Mouse (Mus musculus) midbrain, embryonic 13.5 days (tissue): Measurements from ENCODE around the gene Olfr187. TPM values are rescaled to one million over a fixed set of nuclear protein-coding genes. Genes with fewer than 3 reads are reported as not detected.

Source experiments
- ATAC-seq: fragments of 200-750 bp; cut with Nextera tagmentation; 2 replicates; pipeline ENCODE4 v1.8.0; 2017; ENCODE audit warnings: mild to moderate bottlenecking, moderate TSS enrichment, moderate library complexity
- H3K27ac ChIP-seq: fragments of 300-500 bp; sonication (generic); 2 replicates; pipeline ENCODE4 v1.5.1; 2015; ENCODE audit warnings: inconsistent platforms, mild to moderate bottlenecking, moderate library complexity
- H3K27me3 ChIP-seq: fragments of 300-500 bp; sonication (generic); 2 replicates; pipeline ENCODE4 v1.6.1; 2015; ENCODE audit warnings: mild to moderate bottlenecking, inconsistent platforms
- H3K36me3 ChIP-seq: fragments of 300-500 bp; sonication (generic); 2 replicates; pipeline ENCODE4 v1.6.1; 2015; ENCODE audit warnings: mild to moderate bottlenecking, inconsistent platforms
- H3K4me1 ChIP-seq: fragments of 300-500 bp; sonication (generic); replicated peaks from 2 replicates; pipeline ENCODE4 v1.6.1; 2015; ENCODE audit warnings: inconsistent platforms
- H3K4me2 ChIP-seq: fragments of 300-500 bp; sonication (generic); replicated peaks from 2 replicates; pipeline ENCODE4 v1.6.1; 2015; ENCODE audit warnings: moderate library complexity, mild to moderate bottlenecking, inconsistent platforms
- H3K4me3 ChIP-seq: fragments of 300-500 bp; sonication (generic); replicated peaks from 2 replicates; pipeline ENCODE4 v1.5.1; 2015; ENCODE audit warnings: mild to moderate bottlenecking, inconsistent platforms
- H3K9ac ChIP-seq: fragments of 300-500 bp; sonication (generic); replicated peaks from 2 replicates; pipeline ENCODE4 v1.6.1; 2015; ENCODE audit warnings: mild to moderate bottlenecking, inconsistent platforms
- H3K9me3 ChIP-seq: fragments of 300-500 bp; sonication (generic); 2 replicates; pipeline ENCODE4 v1.6.1; 2016; ENCODE audit warnings: mild to moderate bottlenecking, inconsistent platforms
- WGBS: fragments of 180-500 bp; shearing (Covaris S2); methylation state at CpG from one replicate; pipeline ENCODE4 v1.1.7; 2015; 5-methylcytosine and 5-hydroxymethylcytosine counted together
- polyA plus RNA-seq: library from polyadenylated mRNA; unstranded; fragments of >200 nt; fragmentation: Nextera tagmentation; extraction: Ambion mirVana; gene quantifications from 2 replicates; pipeline ENCODE4 v1.2.1, GENCODE M21; 2015

Gene Olfr187
- polyA plus RNA-seq, 1 experiment from 2014 or later, result not detected

DNA sequence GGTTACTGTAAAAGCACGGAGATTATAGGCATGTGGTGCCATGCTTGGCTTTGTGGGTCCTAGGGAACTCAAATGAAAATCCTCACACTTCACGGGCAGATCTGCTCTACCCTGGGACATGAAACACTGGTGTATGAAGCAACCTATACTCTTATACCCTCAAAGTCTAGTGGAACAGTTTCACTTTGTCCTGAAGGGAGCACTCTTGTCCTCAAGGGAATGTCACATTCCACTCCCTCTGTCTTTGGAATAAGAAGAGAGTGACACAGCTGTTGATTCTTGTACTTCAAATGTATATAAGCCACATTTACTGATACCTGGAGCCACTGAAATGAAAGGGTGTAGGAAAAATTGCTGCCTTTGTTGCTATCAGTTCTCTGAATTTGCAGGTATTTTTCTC is 44.5 kb downstream of the Olfr187 start, which contains the start of gene Olfr183:
Olfr183 (plus strand) TSS at position 301 of the 400 bp plus-strand sequence.
- ATAC-seq, result no peak
- Histone ChIP-seq H3K27me3 (no peaks in the 10 kb centered on the region), H3K36me3 (no peaks in the 10 kb centered on the region), H3K4me3 (no peak within 1 kb of the TSS), H3K9me3 (no peaks in the 10 kb centered on the region), H3K9ac (no peak within 1 kb of the TSS), H3K27ac (no peak within 1 kb of the TSS), H3K4me2 (no peak within 1 kb of the TSS), H3K4me1 (no peaks in the 10 kb centered on the region)
- WGBS, result 72% methylated on average over 2 of the region's 2 CpGs

Other genes starting within 250 kb of the Olfr187 start
- gene Olfr173, start 239.5 kb downstream of the Olfr187 start, polyA plus RNA-seq, result not detected in 2 replicates
- gene Olfr175-ps1, start 213.0 kb downstream of the Olfr187 start, polyA plus RNA-seq, result not detected in 2 replicates
- not detected in 2 replicates for gene Olfr177, start 165.0 kb downstream of the Olfr187 start, polyA plus RNA-seq
- gene Olfr178, start 147.7 kb downstream of the Olfr187 start, polyA plus RNA-seq, result not detected in 2 replicates
- not detected in 2 replicates for gene Olfr181, start 111.0 kb downstream of the Olfr187 start, polyA plus RNA-seq
- not detected in 2 replicates for gene Olfr180, start 110.4 kb downstream of the Olfr187 start, polyA plus RNA-seq
- not detected in 2 replicates for gene Olfr183, start 44.4 kb downstream of the Olfr187 start, polyA plus RNA-seq
- gene Olfr186, start 9.5 kb downstream of the Olfr187 start, polyA plus RNA-seq, result not detected in 2 replicates
- not detected in 2 replicates for gene Olfr190, start 38.2 kb upstream of the Olfr187 start, polyA plus RNA-seq
- not detected in 2 replicates for gene Olfr191, start 50.1 kb upstream of the Olfr187 start, polyA plus RNA-seq
- not detected in 2 replicates for gene Olfr193, start 72.1 kb upstream of the Olfr187 start, polyA plus RNA-seq
- gene Olfr194, start 81.3 kb upstream of the Olfr187 start, polyA plus RNA-seq, result not detected in 2 replicates
- not detected in 2 replicates for gene Olfr195, start 107.3 kb upstream of the Olfr187 start, polyA plus RNA-seq
- gene Olfr196, start 130.7 kb upstream of the Olfr187 start, polyA plus RNA-seq, result not detected in 2 replicates
- not detected in 2 replicates for gene Olfr198, start 163.8 kb upstream of the Olfr187 start, polyA plus RNA-seq
- gene Olfr199, start 180.0 kb upstream of the Olfr187 start, polyA plus RNA-seq, result not detected in 2 replicates
- not detected in 2 replicates for gene Olfr201, start 232.9 kb upstream of the Olfr187 start, polyA plus RNA-seq
- not detected in 2 replicates for gene Olfr202, start 247.0 kb upstream of the Olfr187 start, polyA plus RNA-seq